Mouse (Mus musculus) kidney, adult 2 months (tissue): Measurements from ENCODE around the gene Kif1b. TPM values are rescaled to one million over a fixed set of nuclear protein-coding genes. Genes with fewer than 3 reads are reported as not detected.

Experiments used
- DNase-seq: peaks from one replicate; pipeline ENCODE4 v3.0.0; 2021
- H3K27ac ChIP-seq: fragments of 200-500 bp; 2 replicates; pipeline ENCODE4 v1.5.1; 2012; ENCODE audit warnings: low read depth, low read length, control low read depth, inconsistent platforms; ENCODE audit not compliant: insufficient read depth
- H3K27me3 ChIP-seq: fragments of 200-500 bp; replicated peaks from 2 replicates; pipeline ENCODE4 v1.6.1; 2012; ENCODE audit warnings: mild to moderate bottlenecking, moderate library complexity, low read length, inconsistent platforms; ENCODE audit not compliant: control insufficient read depth, insufficient read depth
- H3K36me3 ChIP-seq: fragments of 200-500 bp; 2 replicates; pipeline ENCODE4 v1.6.1; 2012; ENCODE audit warnings: mild to moderate bottlenecking, moderate library complexity, low read length, inconsistent platforms; ENCODE audit not compliant: control insufficient read depth, insufficient read depth
- H3K4me1 ChIP-seq: fragments of 200-500 bp; 2 replicates; pipeline ENCODE4 v1.6.1; 2011; ENCODE audit warnings: low read length; ENCODE audit not compliant: control insufficient read depth, insufficient read depth
- H3K4me3 ChIP-seq: fragments of 200-500 bp; 2 replicates; pipeline ENCODE4 v1.5.1; 2011; ENCODE audit warnings: mild to moderate bottlenecking, low read depth, low read length, control low read depth; ENCODE audit not compliant: insufficient read depth
- CTCF ChIP-seq: fragments of 200-500 bp; conservative IDR thresholded peaks from 2 replicates; pipeline ENCODE4 v1.5.1; 2011; ENCODE audit warnings: low read depth, mild to moderate bottlenecking, control low read depth, low read length, moderate library complexity, mixed read lengths; ENCODE audit not compliant: insufficient read depth, insufficient read length
- POLR2A ChIP-seq: fragments of 200-500 bp; IDR thresholded peaks from one replicate; pipeline ENCODE4 v1.6.1; 2011; ENCODE audit warnings: low read depth, low read length, control low read depth
- WGBS: fragments of 180-500 bp; shearing (Covaris S2); methylation state at CpG from one replicate; pipeline ENCODE4 v1.1.7; 2018; 5-methylcytosine and 5-hydroxymethylcytosine counted together
- polyA plus RNA-seq: library from polyadenylated mRNA; depleted of rRNA; stranded (reverse); fragments of >200 nt; gene quantifications from 2 replicates; pipeline ENCODE4 v1.2.3, GENCODE M21; 2012

Kif1b gene
- polyA plus RNA-seq, 1 experiment, result 31.1 TPM

- peaks cover 3% of the 10 kb centered on the region for H3K36me3 ChIP-seq
Measured at GRCm38 (mm10) chr4:149339426-149340214, 32.1 kb upstream of the Kif1b start.

DNA sequence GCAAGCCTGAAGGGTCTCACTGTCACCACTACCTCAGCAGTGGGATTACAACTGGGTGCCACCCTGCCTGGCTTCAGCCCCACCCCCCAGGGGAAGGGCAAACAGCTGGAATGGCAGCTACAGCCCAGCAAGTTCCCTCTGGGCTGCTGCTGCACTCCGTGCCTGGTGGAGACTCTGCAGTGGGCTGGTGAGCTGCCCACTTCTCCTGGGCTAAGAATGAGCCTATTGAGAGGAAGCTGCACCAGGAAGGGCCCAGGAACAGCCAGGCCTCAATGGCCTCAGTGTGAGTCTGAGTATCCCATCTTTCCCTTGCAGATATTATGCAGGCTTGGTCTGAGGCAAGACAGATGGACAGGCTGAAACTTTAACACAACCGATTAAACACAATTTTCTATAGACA, 30.6 kb upstream of the Kif1b start:
- Histone ChIP-seq H3K36me3 (peaks cover 3% of the 10 kb centered on the region), H3K27me3 (no peaks in the 10 kb centered on the region), H3K4me1 (no peaks in the 10 kb centered on the region), H3K27ac (no peak overlapping the region), H3K4me3 (no peak overlapping the region)
- TF ChIP-seq POLR2A (no peak), CTCF (no peak)
- WGBS, result 85% methylated on average over 2 of the region's 2 CpGs
- DNase-seq, result no peak

More at GRCm38 (mm10) chr4:149339426-149340214, 32.1 kb upstream of the Kif1b start:
- no peak for TF ChIP-seq CTCF
- no peak for TF ChIP-seq POLR2A
- 80% methylated on average over 5 of the region's 5 CpGs for WGBS
- Histone ChIP-seq H3K27me3 (no peaks in the 10 kb centered on the region), H3K4me1 (no peaks in the 10 kb centered on the region), H3K27ac (no peak overlapping the region), H3K4me3 (no peak overlapping the region)
- DNase-seq, result no peak

GRCm38 (mm10) chr4:149337353-149337752, 29.9 kb upstream of the Kif1b start:
- H3K27me3 ChIP-seq, result no peaks in the 10 kb centered on the region
- TF ChIP-seq POLR2A (no peak), CTCF (no peak)
- no peak for DNase-seq
- H3K4me3 ChIP-seq, result no peak overlapping the region
- no peaks in the 10 kb centered on the region for H3K4me1 ChIP-seq
- WGBS, result 77% methylated on average over 9 of the region's 9 CpGs
- no peak overlapping the region for H3K27ac ChIP-seq
- H3K36me3 ChIP-seq, result peaks cover 1% of the 10 kb centered on the region

- H3K4me1 ChIP-seq, result no peaks in the 10 kb centered on the region
- no peak for DNase-seq
- 91% methylated on average over 7 of the region's 7 CpGs for WGBS
- TF ChIP-seq CTCF, result no peak
- TF ChIP-seq POLR2A, result no peak
- no peak overlapping the region for H3K27ac ChIP-seq
- no peaks in the 10 kb centered on the region for H3K27me3 ChIP-seq
- no peaks in the 10 kb centered on the region; the same call in none of the 2 replicates for H3K36me3 ChIP-seq
- no peak overlapping the region for H3K4me3 ChIP-seq
Measured at GRCm38 (mm10) chr4:149336302-149336701, 28.8 kb upstream of the Kif1b start.

- Histone ChIP-seq H3K27ac (no peak overlapping the region), H3K4me3 (no peak overlapping the region), H3K27me3 (no peaks in the 10 kb centered on the region), H3K36me3 (no peaks in the 10 kb centered on the region; the same call in none of the 2 replicates), H3K4me1 (no peaks in the 10 kb centered on the region)
- WGBS, result 90% methylated on average over 11 of the region's 11 CpGs
- no peak for DNase-seq
- TF ChIP-seq CTCF (no peak), POLR2A (no peak)
Measured at GRCm38 (mm10) chr4:149334881-149335280, 27.4 kb upstream of the Kif1b start.

- H3K4me3 ChIP-seq, result no peak overlapping the region
- H3K36me3 ChIP-seq, result peaks cover 3% of the 10 kb centered on the region
- no peaks in the 10 kb centered on the region for H3K4me1 ChIP-seq
- no peak for TF ChIP-seq POLR2A
- no peak for TF ChIP-seq CTCF
- H3K27me3 ChIP-seq, result no peaks in the 10 kb centered on the region
- no peak for DNase-seq
- H3K27ac ChIP-seq, result no peak overlapping the region
- WGBS, result 88% methylated on average over 7 of the region's 7 CpGs
Measured at GRCm38 (mm10) chr4:149332726-149333125, 25.2 kb upstream of the Kif1b start.

DNA sequence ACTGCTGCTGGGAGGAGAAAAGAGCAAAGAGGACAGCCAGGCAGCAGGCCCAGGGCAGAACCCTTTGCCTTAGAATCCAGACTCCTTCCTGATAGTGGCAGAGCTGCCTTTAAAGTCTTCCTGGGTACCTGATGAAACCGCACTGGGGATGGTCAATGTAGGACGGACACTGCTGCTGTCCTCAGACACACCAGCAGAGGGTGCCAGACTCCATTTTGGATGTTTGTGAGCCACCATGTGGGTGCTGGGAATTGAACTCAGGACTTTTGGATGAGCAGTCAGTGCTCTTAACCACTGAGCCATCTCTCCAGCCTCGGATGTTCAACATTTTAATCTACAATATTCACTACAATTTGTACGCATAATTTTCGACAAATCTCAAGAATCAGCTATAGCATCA, 23.0 kb upstream of the Kif1b start:
- Histone ChIP-seq H3K4me1 (no peaks in the 10 kb centered on the region), H3K4me3 (no peak overlapping the region), H3K27me3 (no peaks in the 10 kb centered on the region), H3K27ac (no peak overlapping the region), H3K36me3 (peaks cover 3% of the 10 kb centered on the region)
- TF ChIP-seq POLR2A, result no peak
- TF ChIP-seq CTCF, result 0 out of 2 replicates have a peak, but pooled peaks have one; percentile 11
- WGBS, result 98% methylated on average over 5 of the region's 5 CpGs
- DNase-seq, result no peak
